Comparison of ENCODE assay signal across 5 mouse cellular contexts in genomic region chr17:50353818-50354217, GRCm38 (mm10).
A peak's percentile ranks its signal among the peaks of the same experiment; 100 is the strongest.
DNase-seq lines count a peak whose midpoint lies in the region; ATAC-seq and TF ChIP-seq lines count a peak whose summit lies in the region.
"Not testable (repeated sequence)": the region's sequence is repeated elsewhere in the genome, so short reads cannot be mapped to it uniquely, and the experiment has no call there.

No protein-coding gene starts in this region.

- not testable (repeated sequence) for H3K4me2 ChIP-seq in CH12.LX (ENCODE audit: insufficient read depth, low read depth, poor library complexity, severe bottlenecking); intestine, postnatal 0 days (replicated peaks; ENCODE audit: low read depth); liver, postnatal 0 days (ENCODE audit: low read depth, low read length)

- intact Hi-C loops in gastrocnemius, adult 2 months (cut with DNase I): not testable (repeated sequence)

- TF ChIP-seq EP300 in CH12.LX (IDR thresholded peaks at IDR 0.05; ENCODE audit: low read length); liver, postnatal 0 days (IDR thresholded peaks at IDR 0.05; ENCODE audit: low read depth): not testable (repeated sequence)

- H3K79me2 ChIP-seq in CH12.LX (replicated peaks; ENCODE audit: control insufficient read depth, extremely low read depth, insufficient read depth, poor library complexity, severe bottlenecking): not testable (repeated sequence)

- TF ChIP-seq RAD21 in CH12.LX (IDR thresholded peaks at IDR 0.05; ENCODE audit: low read depth, low read length): peak; percentile 28

- not testable (repeated sequence) for H3K4me1 ChIP-seq in CH12.LX (ENCODE audit: control insufficient read depth in 1 of 2, insufficient read depth in 2 of 2); intestine, postnatal 0 days (replicated peaks; ENCODE audit: control insufficient read depth, insufficient read depth, low read length); liver, postnatal 0 days (ENCODE audit: insufficient read depth)

- H3K27ac ChIP-seq in CH12.LX (ENCODE audit: insufficient read depth, low read depth); intestine, postnatal 0 days (ENCODE audit: low read depth, low read length); liver, postnatal 0 days (ENCODE audit: low read depth): not testable (repeated sequence)
- peak overlapping the region; percentile 56; the same call in 1 of the 2 replicates for H3K27ac ChIP-seq in gastrocnemius, adult 2 months

- ATAC-seq in intestine, postnatal 0 days; liver, postnatal 0 days: not testable (repeated sequence)

- not testable (repeated sequence) for TF ChIP-seq POLR2A in CH12.LX (IDR thresholded peaks at IDR 0.05; ENCODE audit: low read depth, low read length)

- in situ Hi-C loops in CH12.LX (cut with MboI; ENCODE audit: low pct_ligation_motif_present, low pct_unique_long_range_greater_than_20kb, low sequenced_read_pairs): not testable (repeated sequence)

- TF ChIP-seq CTCF in CH12.LX (conservative IDR thresholded peaks at IDR 0.05 in 1 of 2, IDR thresholded peaks at IDR 0.05 in 1 of 2; ENCODE audit: low read depth in 2 of 2, low read length in 2 of 2): peak in 1 of 2 experiments; percentile 53; a peak in 2 of 4 replicates
- TF ChIP-seq CTCF in gastrocnemius, adult 2 months (IDR thresholded peaks at IDR 0.05): peak; percentile 6; the same call in 1 of the 2 replicates
- TF ChIP-seq CTCF in intestine, postnatal 0 days (IDR thresholded peaks at IDR 0.05; ENCODE audit: low read depth): peak; percentile 58
- peak; percentile 29; the same call in 1 of the 2 replicates for TF ChIP-seq CTCF in liver, postnatal 0 days (IDR thresholded peaks at IDR 0.05; ENCODE audit: low read depth)

- H3K9me3 ChIP-seq in CH12.LX (replicated peaks; ENCODE audit: low read length); intestine, postnatal 0 days (ENCODE audit: control insufficient read depth); liver, postnatal 0 days (ENCODE audit: low read length): not testable (repeated sequence)

- not testable (repeated sequence) for H3K4me3 ChIP-seq in CH12.LX (replicated peaks in 1 of 3; ENCODE audit: low read depth in 2 of 3, low read length in 2 of 3, poor library complexity in 1 of 3); gastrocnemius, adult 2 months; intestine, postnatal 0 days (ENCODE audit: low read depth, low read length); liver, postnatal 0 days (ENCODE audit: low read depth, low read length)

- H3K27me3 ChIP-seq in CH12.LX (replicated peaks); intestine, postnatal 0 days (replicated peaks; ENCODE audit: control insufficient read depth, insufficient read depth, low read length); liver, postnatal 0 days (ENCODE audit: insufficient read depth, low read length): not testable (repeated sequence)

- dilution Hi-C loops in CH12.LX (cut with MboI; ENCODE audit: extremely low pct_ligation_motif_present, extremely low pct_unique_long_range_greater_than_20kb, low sequenced_read_pairs): not testable (repeated sequence)

- not testable (repeated sequence) for H3K36me3 ChIP-seq in CH12.LX (replicated peaks in 1 of 2; ENCODE audit: control insufficient read depth in 1 of 2, insufficient read depth in 1 of 2, low read length in 1 of 2); intestine, postnatal 0 days (ENCODE audit: control insufficient read depth, insufficient read depth); liver, postnatal 0 days (replicated peaks; ENCODE audit: insufficient read depth, low read length)

- not testable (repeated sequence) for DNase-seq in CH12.LX (ENCODE audit: extremely low read depth); gastrocnemius, adult 2 months; liver, postnatal 0 days
- peak; percentile 21 for DNase-seq in naive thymus-derived CD4-positive, alpha-beta T cell, adult 2 months (ENCODE audit: low read depth)

- not testable (repeated sequence) for H3K9ac ChIP-seq in CH12.LX (ENCODE audit: insufficient read depth, low read depth); intestine, postnatal 0 days (ENCODE audit: low read depth, low read length); liver, postnatal 0 days (replicated peaks)

- 78% methylated on average over 2 of the region's 2 CpGs for WGBS in intestine, postnatal 0 days
- WGBS in liver, postnatal 0 days (ENCODE audit: insufficient replicate concordance): 48% methylated on average over 2 of the region's 2 CpGs

TF ChIP-seq in CH12.LX, 34 proteins besides CTCF, POLR2A, EP300 and RAD21:
- TF ChIP-seq SMC3 (IDR thresholded peaks at IDR 0.05; ENCODE audit: low read depth, low read length): peak; percentile 45; the same call in 1 of the 2 replicates
TF ChIP-seq in CH12.LX: peak in this region for 1; not testable (repeated sequence) for 33.
